In genomic region chr11:50430277-50431133, GRCm38 (mm10) we compare ENCODE assay signal across 8 mouse cellular contexts. TPM values are rescaled to one million over a fixed set of nuclear protein-coding genes. Genes with fewer than 3 reads are reported as not detected.
DNase-seq lines count a peak whose midpoint lies in the region; ATAC-seq and TF ChIP-seq lines count a peak whose summit lies in the region.

Gene Rufy1, minus strand, starts transcription at chr11:50431125.

- intact Hi-C loops in heart, postnatal 14 days (cut with DNase I), result loop anchor here (5.0 kb wide), 1 partner anchor 43 kb away; no protein-coding TSS in a partner anchor

- no peaks in the 10 kb centered on the region for H3K27me3 ChIP-seq in forebrain, embryonic 15.5 days
- no peaks in the 10 kb centered on the region for H3K27me3 ChIP-seq in liver, postnatal 0 days (ENCODE audit: insufficient read depth, low read length)
- no peaks in the 10 kb centered on the region for H3K27me3 ChIP-seq in neural tube, embryonic 13.5 days

- H3K27ac ChIP-seq in forebrain, embryonic 15.5 days (replicated peaks), result peak within 1 kb of the TSS; percentile 96
- peak within 1 kb of the TSS; percentile 96 for H3K27ac ChIP-seq in liver, postnatal 0 days (ENCODE audit: low read depth)
- H3K27ac ChIP-seq in neural tube, embryonic 13.5 days (replicated peaks), result peak within 1 kb of the TSS; percentile 95

- peak within 1 kb of the TSS; percentile 66 for H3K4me2 ChIP-seq in forebrain, embryonic 15.5 days (replicated peaks)
- H3K4me2 ChIP-seq in liver, postnatal 0 days (ENCODE audit: low read depth, low read length), result peak within 1 kb of the TSS; percentile 87
- H3K4me2 ChIP-seq in neural tube, embryonic 13.5 days, result peak within 1 kb of the TSS; percentile 66

- TF ChIP-seq CTCF in liver, postnatal 0 days (IDR thresholded peaks at IDR 0.05; ENCODE audit: low read depth), result 0 out of 2 replicates have a peak, but pooled peaks have one; percentile 15

- under 1% methylated on average over 88 of the region's 90 CpGs for WGBS in forebrain, embryonic 15.5 days
- 1% methylated on average over 90 of the region's 90 CpGs for WGBS in large intestine, adult 2 months
- under 1% methylated on average over 67 of the region's 90 CpGs for WGBS in liver, postnatal 0 days (ENCODE audit: insufficient replicate concordance)
- WGBS in neural tube, embryonic 13.5 days, result under 1% methylated on average over 85 of the region's 90 CpGs

- peak within 1 kb of the TSS; percentile 95 for H3K9ac ChIP-seq in forebrain, embryonic 15.5 days (replicated peaks)
- peak within 1 kb of the TSS; percentile 95 for H3K9ac ChIP-seq in liver, postnatal 0 days (replicated peaks)
- peak within 1 kb of the TSS; percentile 88 for H3K9ac ChIP-seq in neural tube, embryonic 13.5 days

- ATAC-seq in forebrain, embryonic 15.5 days (replicated peaks), result peak; percentile 87
- ATAC-seq in liver, postnatal 0 days, result peak; percentile 89
- peak; percentile 82 for ATAC-seq in neural tube, embryonic 13.5 days (ENCODE audit: low read depth)

- no peak for TF ChIP-seq EP300 in liver, postnatal 0 days (IDR thresholded peaks at IDR 0.05; ENCODE audit: low read depth)

- no peaks in the 10 kb centered on the region for H3K36me3 ChIP-seq in forebrain, embryonic 15.5 days
- H3K36me3 ChIP-seq in liver, postnatal 0 days (replicated peaks; ENCODE audit: insufficient read depth, low read length), result no peaks in the 10 kb centered on the region
- H3K36me3 ChIP-seq in neural tube, embryonic 13.5 days, result no peaks in the 10 kb centered on the region

- peak; percentile 59 for DNase-seq in ES-CJ7 (ENCODE audit: low read depth, low spot score)
- DNase-seq in cerebellum, adult 11 months, result peak; percentile 86
- peak; percentile 88 to 90 for DNase-seq in heart, postnatal 14 days
- peak; percentile 36 for DNase-seq in large intestine, adult 2 months (ENCODE audit: low read depth, low spot score)
- peak; percentile 90 for DNase-seq in liver, postnatal 0 days
- peak; percentile 41 for DNase-seq in telencephalon, adult 2 months (ENCODE audit: low read depth, low spot score)

- H3K4me1 ChIP-seq in forebrain, embryonic 15.5 days, result peaks cover 15% of the 10 kb centered on the region
- H3K4me1 ChIP-seq in liver, postnatal 0 days (ENCODE audit: insufficient read depth), result peaks cover 8% of the 10 kb centered on the region
- peaks cover 22% of the 10 kb centered on the region for H3K4me1 ChIP-seq in neural tube, embryonic 13.5 days (replicated peaks)

- no peaks in the 10 kb centered on the region for H3K9me3 ChIP-seq in forebrain, embryonic 15.5 days
- H3K9me3 ChIP-seq in liver, postnatal 0 days (ENCODE audit: low read length), result no peaks in the 10 kb centered on the region
- H3K9me3 ChIP-seq in neural tube, embryonic 13.5 days, result no peaks in the 10 kb centered on the region

- H3K4me3 ChIP-seq in forebrain, embryonic 15.5 days, result peak within 1 kb of the TSS; percentile 96
- peak within 1 kb of the TSS; percentile 87 for H3K4me3 ChIP-seq in liver, postnatal 0 days (ENCODE audit: low read depth, low read length)
- H3K4me3 ChIP-seq in neural tube, embryonic 13.5 days, result peak within 1 kb of the TSS; percentile 78

RNA-seq across cellular contexts. Expression of gene Rufy1, which starts in this region (rescaled TPM):
- 29.5 and 30.0 TPM in 2 replicates for polyA plus RNA-seq in forebrain, embryonic 15.5 days (2015; fragmentation: Nextera tagmentation; extraction: Ambion mirVana)
- total RNA-seq in heart, postnatal 14 days (2021), result 10 to 100 TPM; 27.1 to 27.7 TPM
- 13.9 and 14.2 TPM in 2 replicates for polyA plus RNA-seq in large intestine, adult 2 months (2012; rRNA removed)
- polyA plus RNA-seq in liver, postnatal 0 days (2015; fragmentation: Nextera tagmentation; extraction: Ambion mirVana), result 7.1 and 7.9 TPM in 2 replicates
- polyA plus RNA-seq in neural tube, embryonic 13.5 days (2015; fragmentation: Nextera tagmentation; extraction: Ambion mirVana), result 26.5 and 28.4 TPM in 2 replicates

Comparison
In these comparisons a context has a peak if more than half of its experiments do, and no peak if none do; other contexts are left out.
1. Peak in every context shown above with its lines: DNase-seq, ATAC-seq, H3K4me3 ChIP-seq and H3K27ac ChIP-seq.
2. DNase-seq: peak in every context shown above with its lines; median percentile 90 in liver, postnatal 0 days; 89 in heart, postnatal 14 days; 86 in cerebellum, adult 11 months; 59 in ES-CJ7; 41 in telencephalon, adult 2 months; 36 in large intestine, adult 2 months.